Mouse (Mus musculus) myocyte (in vitro differentiated cells): ENCODE data around the gene Chordc1. TPM values are rescaled to one million over a fixed set of nuclear protein-coding genes. Genes with fewer than 3 reads are reported as not detected.
"Not testable (repeated sequence)": the region's sequence is repeated elsewhere in the genome, so short reads cannot be mapped to it uniquely, and the experiment has no call there.

Experiments
- H3K27me3 ChIP-seq: one replicate; pipeline ENCODE4 v1.6.1; 2011; ENCODE audit not compliant: control insufficient read depth, insufficient read depth, insufficient read length
- H3K36me3 ChIP-seq: one replicate; pipeline ENCODE4 v1.6.1; 2011; ENCODE audit not compliant: control insufficient read depth, insufficient read depth
- H3K4me2 ChIP-seq: one replicate; pipeline ENCODE4 v1.6.1; 2011; ENCODE audit warnings: low read depth, control low read depth
- H3K4me3 ChIP-seq: one replicate; pipeline ENCODE4 v1.5.1; 2011; ENCODE audit warnings: mild to moderate bottlenecking, control low read depth, moderate library complexity
- H3K79me2 ChIP-seq: one replicate; pipeline ENCODE4 v1.6.1; 2011; ENCODE audit not compliant: control insufficient read depth, insufficient read depth
- H3ac ChIP-seq: one replicate; pipeline ENCODE4 v1.6.1; 2011; ENCODE audit not compliant: control insufficient read depth, insufficient read length
- CEBPB ChIP-seq: IDR thresholded peaks from 2 replicates; pipeline ENCODE4 v1.6.1; 2011; ENCODE audit warnings: mild to moderate bottlenecking, moderate library complexity; ENCODE audit not compliant: poor library complexity, insufficient read depth, severe bottlenecking
- E2F4 ChIP-seq: IDR thresholded peaks from one replicate; pipeline ENCODE4 v1.6.1; 2011; ENCODE audit warnings: mild to moderate bottlenecking, control low read depth, moderate library complexity; ENCODE audit not compliant: insufficient read depth
- MAX ChIP-seq: IDR thresholded peaks from one replicate; pipeline ENCODE4 v1.6.1; 2011; ENCODE audit warnings: low read depth, mild to moderate bottlenecking, control low read depth
- MYOD1 ChIP-seq, 3 experiments: IDR thresholded peaks; one replicate each; pipeline ENCODE4 v1.6.1; 2011; ENCODE audit warnings: control low read depth in 2 of 3, low read depth in 2 of 3, mild to moderate bottlenecking in 2 of 3, moderate library complexity in 1 of 3; ENCODE audit not compliant: insufficient read length in 2 of 3, control insufficient read depth in 1 of 3
- MYOG ChIP-seq, 3 experiments: IDR thresholded peaks; one replicate each; pipeline ENCODE4 v1.6.1; 2011; ENCODE audit warnings: control low read depth in 2 of 3, low read depth in 2 of 3, mild to moderate bottlenecking in 2 of 3; ENCODE audit not compliant: insufficient read length in 2 of 3, control insufficient read depth in 1 of 3, insufficient read depth in 1 of 3
- POLR2A ChIP-seq: IDR thresholded peaks from one replicate; pipeline ENCODE4 v1.6.1; 2011; ENCODE audit warnings: low read depth, mild to moderate bottlenecking, control low read depth, moderate library complexity; ENCODE audit not compliant: insufficient read length
- POLR2AphosphoS2 ChIP-seq: IDR thresholded peaks from one replicate; pipeline ENCODE4 v1.6.1; 2011; ENCODE audit warnings: low read depth, control low read depth; ENCODE audit not compliant: insufficient read length
- REST ChIP-seq: IDR thresholded peaks from one replicate; pipeline ENCODE4 v1.6.1; 2011; ENCODE audit warnings: mild to moderate bottlenecking, control low read depth, moderate library complexity; ENCODE audit not compliant: insufficient read depth, insufficient read length
- SRF ChIP-seq: IDR thresholded peaks from one replicate; pipeline ENCODE4 v1.6.1; 2011; ENCODE audit warnings: low read depth; ENCODE audit not compliant: control insufficient read depth, insufficient read length
- TCF12 ChIP-seq: IDR thresholded peaks from one replicate; pipeline ENCODE4 v1.6.1; 2011; ENCODE audit warnings: mild to moderate bottlenecking, control low read depth; ENCODE audit not compliant: poor library complexity, insufficient read depth, severe bottlenecking
- TCF3 ChIP-seq: IDR thresholded peaks from one replicate; pipeline ENCODE4 v1.6.1; 2011; ENCODE audit warnings: low read depth, control low read depth; ENCODE audit not compliant: insufficient read length
- USF1 ChIP-seq: IDR thresholded peaks from one replicate; pipeline ENCODE4 v1.6.1; 2011; ENCODE audit warnings: low read depth, mild to moderate bottlenecking, control low read depth, moderate library complexity
- polyA plus RNA-seq: library from polyadenylated mRNA; unstranded; fragments of >200 nt; fragmentation: generic; extraction: Trizol; gene quantifications from one replicate; pipeline ENCODE4 v1.2.1, GENCODE M21; 2012; ENCODE audit warnings: missing spikeins

The Chordc1 gene
- 27.3 TPM for polyA plus RNA-seq

- H3K4me2 ChIP-seq = peak within 1 kb of the TSS; percentile 80
- peaks cover 4% of the 10 kb centered on the region for H3K36me3 ChIP-seq
- peaks cover 37% of the 10 kb centered on the region for H3K79me2 ChIP-seq
- TF ChIP-seq MYOG (IDR thresholded peaks at IDR 0.05; ENCODE audit: control insufficient read depth in 1 of 3, insufficient read depth in 1 of 3, insufficient read length in 2 of 3, low read depth in 2 of 3) = peak in 2 of 3 experiments; percentile 7 to 37
- peak in 2 of 3 experiments; percentile 43 to 55 for TF ChIP-seq MYOD1 (IDR thresholded peaks at IDR 0.05; ENCODE audit: control insufficient read depth in 1 of 3, insufficient read length in 2 of 3, low read depth in 2 of 3)
- TF ChIP-seq CEBPB = no peak
- TF ChIP-seq MAX = peak; percentile 57
- no peak for TF ChIP-seq SRF
- TF ChIP-seq POLR2AphosphoS2 = peak; percentile 66
- TF ChIP-seq E2F4 = no peak
- peak; percentile 64 for TF ChIP-seq POLR2A
- no peak for TF ChIP-seq TCF12
- H3K4me3 ChIP-seq = peak within 1 kb of the TSS; percentile 88
- peak within 1 kb of the TSS; percentile 27 for H3ac ChIP-seq
- H3K27me3 ChIP-seq = no peaks in the 10 kb centered on the region
These were observed at the start of gene Chordc1 for GRCm38 (mm10) chr9:18291571-18292429. TSS of gene Chordc1 (plus strand) at chr9:18292125.

GRCm38 (mm10) chr9:18275901-18276300, 16.0 kb upstream of the Chordc1 start:
- H3K4me2 ChIP-seq = no peak overlapping the region
- H3K36me3 ChIP-seq = no peaks in the 10 kb centered on the region
- H3K4me3 ChIP-seq = no peak overlapping the region
- no peaks in the 10 kb centered on the region for H3K27me3 ChIP-seq
- no peak overlapping the region for H3ac ChIP-seq
- H3K79me2 ChIP-seq = no peaks in the 10 kb centered on the region
- no peak for TF ChIP-seq MYOG (IDR thresholded peaks at IDR 0.05; ENCODE audit: control insufficient read depth in 1 of 3, insufficient read depth in 1 of 3, insufficient read length in 2 of 3, low read depth in 2 of 3)
- no peak for TF ChIP-seq TCF3
- no peak for TF ChIP-seq POLR2AphosphoS2
- TF ChIP-seq USF1 = no peak
- no peak for TF ChIP-seq E2F4
- TF ChIP-seq SRF = no peak
- TF ChIP-seq CEBPB = no peak
- no peak for TF ChIP-seq TCF12
- no peak for TF ChIP-seq POLR2A
- no peak for TF ChIP-seq MAX

DNA sequence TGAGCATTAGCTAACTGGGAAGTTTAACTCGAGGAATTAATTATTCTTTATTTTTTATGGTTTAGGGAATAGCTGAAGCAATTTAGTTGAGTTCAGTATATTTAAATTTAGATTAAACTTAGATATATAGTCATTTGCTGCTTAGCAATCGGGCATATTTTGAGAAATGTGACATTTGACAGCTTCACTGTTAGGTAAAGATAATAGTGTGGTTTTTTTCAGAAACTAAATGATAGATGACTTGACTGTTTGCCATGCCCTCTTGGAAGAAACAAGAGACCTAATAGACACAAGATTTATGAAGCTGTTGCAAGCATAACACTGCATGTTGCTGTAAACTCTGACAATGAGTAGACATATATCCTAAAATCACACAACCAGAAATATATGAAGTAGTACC, 15.1 kb upstream of the Chordc1 start:
- Histone ChIP-seq H3K36me3 (no peaks in the 10 kb centered on the region), H3K4me2 (no peak overlapping the region), H3K27me3 (no peaks in the 10 kb centered on the region), H3K4me3 (no peak overlapping the region), H3K79me2 (no peaks in the 10 kb centered on the region), H3ac (no peak overlapping the region)
- TF ChIP-seq POLR2AphosphoS2 = no peak
- TF ChIP-seq CEBPB = no peak

- H3ac ChIP-seq = no peak overlapping the region
- H3K4me2 ChIP-seq = no peak overlapping the region
- H3K4me3 ChIP-seq = no peak overlapping the region
- no peaks in the 10 kb centered on the region for H3K27me3 ChIP-seq
- H3K36me3 ChIP-seq = no peaks in the 10 kb centered on the region
- TF ChIP-seq MYOD1 (IDR thresholded peaks at IDR 0.05; ENCODE audit: control insufficient read depth in 1 of 3, insufficient read length in 2 of 3, low read depth in 2 of 3) = no peak
- TF ChIP-seq MAX = no peak
- no peak for TF ChIP-seq POLR2A
- TF ChIP-seq MYOG (IDR thresholded peaks at IDR 0.05; ENCODE audit: control insufficient read depth in 1 of 3, insufficient read depth in 1 of 3, insufficient read length in 2 of 3, low read depth in 2 of 3) = no peak
- TF ChIP-seq TCF3 = no peak
- TF ChIP-seq REST = no peak
- no peaks in the 10 kb centered on the region for H3K79me2 ChIP-seq
These were observed 14.4 kb upstream of the Chordc1 start for GRCm38 (mm10) chr9:18277497-18277896.

GRCm38 (mm10) chr9:18278693-18279092, 13.2 kb upstream of the Chordc1 start:
- H3K27me3 ChIP-seq, H3K79me2 ChIP-seq, H3ac ChIP-seq, H3K36me3 ChIP-seq, H3K4me3 ChIP-seq, H3K4me2 ChIP-seq: not testable (repeated sequence)
